Mouse (Mus musculus) liver, adult 2 months (tissue): ENCODE results near the gene Gm28035.

Experiments used
- CTCF ChIP-seq: fragments of 200-500 bp; IDR thresholded peaks from 2 replicates; pipeline ENCODE4 v1.5.1; 2011; ENCODE audit warnings: low read depth, low read length, control low read depth
- POLR2A ChIP-seq: fragments of 200-500 bp; IDR thresholded peaks from 2 replicates; pipeline ENCODE4 v1.6.1; 2011; ENCODE audit warnings: low read length, control low read depth; ENCODE audit not compliant: insufficient read depth; ENCODE audit errors: extremely low read depth

GRCm38 (mm10) chr2:30205629-30206357, 34.6 kb upstream of the Gm28035 start, which contains the start of gene Kyat1:
- TF ChIP-seq POLR2A (peak; percentile 96), CTCF (no peak)
